Mouse (Mus musculus) gastrocnemius, postnatal 25 days (tissue): ENCODE results near the gene Bpifb5. TPM values are rescaled to one million over a fixed set of nuclear protein-coding genes. Genes with fewer than 3 reads are reported as not detected.
"Not testable (repeated sequence)": the region's sequence is repeated elsewhere in the genome, so short reads cannot be mapped to it uniquely, and the experiment has no call there.

ENCODE experiments used
- DNase-seq: peaks from one replicate; pipeline ENCODE4 v3.0.0; 2022
- total RNA-seq, 2 experiments: library from RNA; stranded (reverse); gene quantifications; 1 replicate in 1 of 2; 2 replicates in 1 of 2; pipeline ENCODE4 v1.2.3; 2021

The Bpifb5 gene
- total RNA-seq, 2 experiments from 2014 or later: not detected

GRCm38 (mm10) chr2:154240771-154241170 lies 17.2 kb downstream of the Bpifb5 start:
- no peak for DNase-seq

DNA sequence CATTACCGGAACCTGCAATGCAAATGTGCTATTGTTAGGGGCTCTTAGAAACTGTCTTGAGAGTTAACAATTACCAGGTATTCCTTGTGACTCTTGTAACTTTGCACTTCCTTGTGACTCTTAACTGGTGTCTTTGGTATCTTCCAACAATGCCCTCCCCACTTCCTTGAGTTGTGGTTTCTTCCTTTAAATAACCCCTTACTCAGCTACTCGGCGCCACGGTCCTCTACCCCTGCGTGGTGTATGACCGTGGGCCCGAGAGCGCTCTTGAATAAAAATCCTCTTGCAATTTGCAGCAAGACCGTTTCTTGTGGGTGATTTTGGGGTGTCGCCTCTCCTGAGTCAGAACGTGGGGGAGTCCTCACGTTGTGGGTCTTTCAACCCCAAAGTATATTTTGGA lies 19.2 kb downstream of the Bpifb5 start:
- DNase-seq: not testable (repeated sequence)

- DNase-seq: no peak
Measured at GRCm38 (mm10) chr2:154243356-154244036, 20.0 kb downstream of the Bpifb5 start.

- DNase-seq: no peak
Measured at GRCm38 (mm10) chr2:154245322-154245721, 21.8 kb downstream of the Bpifb5 start.

- not testable (repeated sequence) for DNase-seq
Measured at GRCm38 (mm10) chr2:154255254-154255653, 31.7 kb downstream of the Bpifb5 start.

DNA sequence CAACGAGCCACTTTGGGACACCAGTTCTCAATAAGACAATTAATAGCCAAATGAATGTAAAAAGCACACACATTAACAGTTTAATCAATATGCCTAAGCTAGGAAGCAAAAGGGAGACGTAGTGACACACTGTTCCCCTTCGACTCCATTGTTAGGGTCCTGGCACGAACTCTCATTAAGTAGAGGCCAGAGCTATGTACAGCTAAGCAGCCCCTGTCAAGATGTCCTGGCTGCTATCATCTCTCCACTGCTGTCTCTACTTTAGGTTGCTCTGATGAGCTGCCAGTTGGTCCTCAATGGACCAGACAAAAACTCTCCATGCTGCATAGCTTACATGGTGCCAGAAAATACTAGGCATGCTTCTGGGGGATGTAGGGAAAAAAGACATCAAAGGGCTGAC lies 32.2 kb downstream of the Bpifb5 start:
- no peak for DNase-seq

DNA sequence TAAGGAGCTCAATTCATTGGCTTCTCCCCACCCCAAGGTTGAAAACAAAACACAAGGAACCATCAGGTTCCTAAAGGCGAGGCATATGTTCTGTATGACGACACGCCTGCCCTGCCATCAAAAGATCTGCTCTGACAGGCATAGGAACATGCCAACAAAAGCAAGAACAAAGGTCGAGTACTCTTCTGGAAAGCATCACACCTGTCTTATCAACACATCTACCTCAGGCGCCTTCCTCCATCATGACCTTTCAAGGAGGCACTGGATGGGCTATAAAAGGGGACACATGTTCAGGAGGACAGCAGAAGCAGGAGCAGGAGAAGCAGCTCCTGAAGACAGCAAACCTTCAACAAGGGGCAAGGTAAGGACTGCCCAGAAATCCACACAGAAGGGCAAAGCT lies 34.0 kb downstream of the Bpifb5 start, which contains the start of gene Bpifb9a:
Gene Bpifb9a, plus strand, starts transcription at position 301 of the 400 bp plus-strand sequence.
- DNase-seq: not testable (repeated sequence)

GRCm38 (mm10) chr2:154264397-154264796 lies 40.9 kb downstream of the Bpifb5 start:
- not testable (repeated sequence) for DNase-seq

Other genes with a start within 250 kb of the Bpifb5 start
- gene Bpifa6, start 248.8 kb upstream of the Bpifb5 start, total RNA-seq: not detected
- gene Bpifa2, start 215.5 kb upstream of the Bpifb5 start, total RNA-seq: not detected
- gene Bpifa3, start 93.4 kb upstream of the Bpifb5 start, total RNA-seq: not detected
- gene Bpifa1, start 80.9 kb upstream of the Bpifb5 start, total RNA-seq: not detected
- gene Bpifa5, start 61.1 kb upstream of the Bpifb5 start, total RNA-seq: not detected
- not detected for gene Bpifb1, start 32.9 kb upstream of the Bpifb5 start, total RNA-seq
- gene Bpifb9a, start 34.1 kb downstream of the Bpifb5 start, total RNA-seq: not detected
- not detected for gene Bpifb9b, start 83.5 kb downstream of the Bpifb5 start, total RNA-seq
- gene Cdk5rap1, start 149.3 kb downstream of the Bpifb5 start, total RNA-seq: 10 to 100 TPM; 11.0 to 12.3 TPM
- gene Snta1, start 184.4 kb downstream of the Bpifb5 start, total RNA-seq: 100 to 1,000 TPM; 190 to 200 TPM
- 10 to 100 TPM in 1 of 2 experiments, 1 to 10 TPM in 1; 9.9 to 10.7 TPM for gene Cbfa2t2, start 212.7 kb downstream of the Bpifb5 start, total RNA-seq